Mouse (Mus musculus) kidney, adult 10 weeks (tissue): ENCODE data around the gene Nasp. TPM values are rescaled to one million over a fixed set of nuclear protein-coding genes. Genes with fewer than 3 reads are reported as not detected.

ENCODE experiments used
- polyA plus RNA-seq: library from polyadenylated mRNA; stranded (reverse); fragments of 350-450 nt; fragmentation: Illumina TruSeq; extraction: RNeasy Lipid Tissue Mini Kit (QIAGEN cat#74804); gene quantifications from one replicate; pipeline ENCODE4 v1.2.3, GENCODE M21; 2014; ENCODE audit warnings: low read depth, low replicate concordance

The Nasp gene
- 58.1 TPM for polyA plus RNA-seq

DNA sequence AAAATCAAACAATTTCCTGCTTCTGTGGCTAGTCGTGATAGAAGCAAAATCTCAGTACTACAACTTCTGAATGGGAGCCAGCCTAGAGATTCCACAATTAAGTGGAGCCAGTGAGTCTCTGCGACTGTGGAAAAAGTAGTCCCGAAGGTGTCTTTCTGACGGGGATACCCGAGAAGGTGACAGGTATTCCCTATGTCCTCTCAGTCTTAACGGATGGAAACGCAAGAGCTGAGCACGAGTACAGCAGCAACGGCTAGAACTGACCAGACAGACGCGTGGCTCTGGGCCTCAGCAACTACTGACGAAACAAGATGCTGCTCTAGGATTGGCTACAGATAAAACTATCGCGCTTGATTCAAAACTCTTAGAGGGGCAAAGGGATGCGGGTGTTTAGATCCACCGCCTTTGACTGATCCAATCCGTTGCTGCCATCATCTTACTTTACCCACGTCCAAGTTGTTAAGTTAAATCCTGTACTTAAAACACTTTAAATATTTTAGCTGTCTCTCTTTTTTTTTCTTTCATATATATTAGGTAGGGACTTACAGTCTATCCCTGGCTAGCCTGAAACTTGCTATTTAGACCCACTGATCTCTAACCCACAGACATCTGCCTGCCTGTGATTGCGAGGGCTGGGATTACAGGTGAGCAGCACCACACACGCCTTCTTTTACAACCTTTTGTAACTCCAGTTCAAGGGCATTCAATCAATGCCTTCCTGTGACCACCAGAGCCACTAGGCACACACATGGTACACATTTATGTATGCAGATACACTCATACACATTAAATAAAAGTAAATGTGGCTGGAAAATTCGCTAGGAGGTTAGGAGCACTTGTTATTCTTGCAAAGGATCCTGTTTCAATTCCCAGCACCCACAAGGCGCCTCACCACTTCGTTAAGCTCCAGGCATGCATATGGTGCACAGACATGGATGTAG, at the start of gene Nasp:
Nasp (minus strand) TSS at position 220 of the 941 bp plus-strand sequence.

GRCm38 (mm10) chr4:116650924-116651796, 23.4 kb upstream of the Nasp start, which contains the start of gene Akr1a1:
Gene Akr1a1 (minus strand): TSS chr4:116651680.

GRCm38 (mm10) chr4:116596379-116596778, 31.4 kb downstream of the Nasp start, which contains the start of gene Ccdc17:
Gene Ccdc17 (plus strand): TSS chr4:116596654.

DNA sequence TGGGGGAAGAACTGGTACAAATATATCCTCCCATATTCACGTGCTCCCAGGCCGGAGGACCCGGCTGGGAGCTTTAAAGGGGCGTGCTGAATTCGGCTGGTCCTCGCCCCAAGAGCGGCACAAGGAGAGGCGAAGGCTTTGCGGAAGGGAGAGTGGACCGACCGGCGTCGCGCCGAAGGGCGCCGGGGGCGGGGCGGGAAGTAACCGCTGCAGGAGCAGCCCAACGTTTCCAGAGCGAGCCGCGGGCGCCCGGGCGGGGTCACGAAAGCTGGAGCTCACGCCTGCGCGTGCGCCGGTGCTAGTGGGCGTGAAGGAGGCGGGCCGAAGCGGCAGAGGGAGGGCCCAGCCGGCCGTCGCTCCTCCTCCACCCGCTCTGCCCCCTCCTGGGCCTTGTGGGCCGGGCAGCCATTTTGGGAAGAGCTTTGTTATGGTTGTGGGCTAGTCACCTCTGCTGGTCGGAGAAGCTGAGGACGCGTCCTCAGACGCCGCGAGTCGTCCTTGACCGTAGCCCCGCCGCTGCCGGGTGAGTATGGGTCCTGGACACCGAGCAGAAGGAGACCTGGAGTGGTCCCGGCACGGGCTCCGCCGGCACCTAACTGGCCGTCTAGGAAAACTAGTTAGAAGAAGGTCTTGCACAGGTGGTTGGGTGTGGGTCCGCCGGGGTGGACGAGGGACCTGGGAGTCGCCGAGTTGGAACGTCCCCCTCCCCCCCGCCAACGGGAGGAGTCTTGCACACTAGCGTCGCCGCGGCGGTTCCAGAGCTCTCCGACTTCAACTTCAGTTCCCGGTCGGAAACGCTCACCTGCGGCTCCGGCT, 70.2 kb downstream of the Nasp start, which contains the start of gene Gpbp1l1:
Gpbp1l1 (plus strand) TSS at position 353 of the 816 bp plus-strand sequence.

GRCm38 (mm10) chr4:116555413-116556300, 72.1 kb downstream of the Nasp start, which contains the start of gene Tmem69:
Gene Tmem69 (minus strand): TSS chr4:116555936.

Other genes with a start within 250 kb of the Nasp start
- 20.3 TPM for gene Mast2, start 163.8 kb downstream of the Nasp start, polyA plus RNA-seq
- gene Ipp, start 120.4 kb downstream of the Nasp start, polyA plus RNA-seq, result 33.4 TPM
- 99.4 TPM for gene Tmem69, start 72.0 kb downstream of the Nasp start, polyA plus RNA-seq
- gene Gpbp1l1, start 70.3 kb downstream of the Nasp start, polyA plus RNA-seq, result 64.3 TPM
- gene Ccdc17, start 31.3 kb downstream of the Nasp start, polyA plus RNA-seq, result 2.7 TPM
- gene Akr1a1, start 23.7 kb upstream of the Nasp start, polyA plus RNA-seq, result 2,483 TPM
- gene Prdx1, start 57.6 kb upstream of the Nasp start, polyA plus RNA-seq, result 4,968 TPM
- gene Mmachc, start 80.5 kb upstream of the Nasp start, polyA plus RNA-seq, result 43.6 TPM
- gene Ccdc163, start 80.6 kb upstream of the Nasp start, polyA plus RNA-seq, result 13.3 TPM
- gene Tesk2, start 93.0 kb upstream of the Nasp start, polyA plus RNA-seq, result 7.6 TPM
- 4.4 TPM for gene Toe1, start 179.7 kb upstream of the Nasp start, polyA plus RNA-seq
- gene Mutyh, start 179.8 kb upstream of the Nasp start, polyA plus RNA-seq, result 0.61 TPM
- not detected for gene Hpdl, start 193.8 kb upstream of the Nasp start, polyA plus RNA-seq
- 4.8 TPM for gene Zswim5, start 249.4 kb upstream of the Nasp start, polyA plus RNA-seq